Mouse (Mus musculus) CH12.LX (cell line): ENCODE measurements around the gene Upp1.

Source experiments
- CHD2 ChIP-seq: IDR thresholded peaks from 2 replicates; pipeline ENCODE4 v1.6.1; 2011; ENCODE audit warnings: low read length, improper control_type of control experiment
- CTCF ChIP-seq, 2 experiments: IDR thresholded peaks in 1 of 2; conservative IDR thresholded peaks in 1 of 2; 2 replicates each; pipeline ENCODE4 v1.5.1; 2011 to 2012; ENCODE audit warnings: low read depth in 2 of 2, low read length in 2 of 2, improper control_type of control experiment in 1 of 2, inconsistent platforms in 1 of 2, mild to moderate bottlenecking in 1 of 2, moderate library complexity in 1 of 2
- ELF1 ChIP-seq: IDR thresholded peaks from 2 replicates; pipeline ENCODE4 v1.6.1; 2014; ENCODE audit warnings: low read depth, mild to moderate bottlenecking, inconsistent platforms, low read length, improper control_type of control experiment
- GABPA ChIP-seq: IDR thresholded peaks from 2 replicates; pipeline ENCODE4 v1.6.1; 2012; ENCODE audit warnings: low read depth, low read length, improper control_type of control experiment, inconsistent platforms; ENCODE audit not compliant: insufficient replicate concordance
- HCFC1 ChIP-seq: IDR thresholded peaks from 2 replicates; pipeline ENCODE4 v1.6.1; 2012; ENCODE audit warnings: low read depth, mild to moderate bottlenecking, inconsistent platforms, low read length, improper control_type of control experiment
- JUN ChIP-seq: IDR thresholded peaks from 2 replicates; pipeline ENCODE4 v1.6.1; 2011; ENCODE audit warnings: low read depth, mild to moderate bottlenecking, low read length, improper control_type of control experiment, moderate library complexity; ENCODE audit not compliant: insufficient read depth
- KAT2A ChIP-seq: IDR thresholded peaks from 2 replicates; pipeline ENCODE4 v1.6.1; 2012; ENCODE audit warnings: low read length, improper control_type of control experiment, inconsistent platforms; ENCODE audit not compliant: insufficient replicate concordance
- MAFK ChIP-seq: IDR thresholded peaks from 2 replicates; pipeline ENCODE4 v1.6.1; 2011; ENCODE audit warnings: low read length, improper control_type of control experiment; ENCODE audit not compliant: insufficient replicate concordance
- MAX ChIP-seq: IDR thresholded peaks from 2 replicates; pipeline ENCODE4 v1.6.1; 2011; ENCODE audit warnings: low read length, improper control_type of control experiment
- POLR2A ChIP-seq: IDR thresholded peaks from 2 replicates; pipeline ENCODE4 v1.6.1; 2011; ENCODE audit warnings: low read depth, mild to moderate bottlenecking, improper control_type of control experiment, low read length
- ZKSCAN1 ChIP-seq: IDR thresholded peaks from 2 replicates; pipeline ENCODE4 v1.6.1; 2012; ENCODE audit warnings: low read depth, inconsistent platforms, low read length, improper control_type of control experiment, borderline replicate concordance

- TF ChIP-seq CTCF (conservative IDR thresholded peaks at IDR 0.05 in 1 of 2, IDR thresholded peaks at IDR 0.05 in 1 of 2; ENCODE audit: low read depth in 2 of 2, low read length in 2 of 2) (no peak), ELF1 (no peak), GABPA (no peak), POLR2A (no peak), JUN (no peak), KAT2A (no peak), MAFK (no peak), MAX (no peak), ZKSCAN1 (no peak), CHD2 (no peak), HCFC1 (no peak)
Observed at GRCm38 (mm10) chr11:9167331-9167730, 49.4 kb downstream of the Upp1 start.
